ENCODE assay signal across 25 mouse cellular contexts in genomic region chr13:30479128-30479666, GRCm38 (mm10).
"Had no signal": no experiment of that assay in that cellular context is flagged by ENCODE, and none has a peak within 500 bp of the region (broad histone marks: within the 10 kb centered on the region; RNA-seq: fewer than 3 reads in every experiment).

No protein-coding gene starts in this region.

- H3K9ac ChIP-seq: heart, embryonic 12.5 days; hindbrain, embryonic 12.5 days; hindbrain, embryonic 14.5 days; intestine, embryonic 15.5 days; kidney, embryonic 15.5 days; limb, embryonic 12.5 days had no signal

- H3K27ac ChIP-seq: heart, embryonic 10.5 days; hindbrain, embryonic 10.5 days; hindbrain, embryonic 12.5 days; hindbrain, embryonic 14.5 days; intestine, embryonic 15.5 days; kidney, embryonic 15.5 days; kidney, postnatal 0 days; limb, embryonic 10.5 days; limb, embryonic 12.5 days had no signal

- H3K4me3 ChIP-seq: heart, embryonic 10.5 days; heart, embryonic 12.5 days; hindbrain, embryonic 10.5 days; hindbrain, embryonic 12.5 days; intestine, embryonic 15.5 days; kidney, embryonic 15.5 days; limb, embryonic 10.5 days; limb, embryonic 12.5 days had no signal

- H3K27me3 ChIP-seq: heart, embryonic 12.5 days; hindbrain, embryonic 12.5 days; intestine, embryonic 15.5 days; kidney, embryonic 15.5 days; limb, embryonic 12.5 days had no signal

- H3K9me3 ChIP-seq: heart, embryonic 10.5 days; hindbrain, embryonic 12.5 days; intestine, embryonic 15.5 days; kidney, embryonic 15.5 days; limb, embryonic 10.5 days; limb, embryonic 12.5 days had no signal

- ATAC-seq: hindbrain, embryonic 16.5 days; inflammation-experienced regulatory T-cells, adult 6 months; intestine, embryonic 15.5 days had no signal

- H3K4me2 ChIP-seq: heart, embryonic 12.5 days; hindbrain, embryonic 12.5 days; hindbrain, embryonic 14.5 days; intestine, embryonic 15.5 days; kidney, embryonic 15.5 days; limb, embryonic 12.5 days; liver, embryonic 11.5 days had no signal

- H3K36me3 ChIP-seq: heart, embryonic 10.5 days; heart, embryonic 12.5 days; hindbrain, embryonic 10.5 days; hindbrain, embryonic 12.5 days; intestine, embryonic 15.5 days; kidney, embryonic 15.5 days; limb, embryonic 10.5 days; limb, embryonic 12.5 days had no signal

- DNase-seq: gastrocnemius, postnatal 14 days; gastrocnemius, postnatal 36 days; heart, adult 11 months; heart, postnatal 10 days; heart, postnatal 4 days; kidney, adult 11 months; kidney, adult 2 months; kidney, adult 9 months; kidney, postnatal 14 days; kidney, postnatal 36 days; layer of hippocampus, adult 9-11 months; liver had no signal

- H3K4me1 ChIP-seq: heart, embryonic 10.5 days; heart, embryonic 12.5 days; hindbrain, embryonic 10.5 days; hindbrain, embryonic 12.5 days; intestine, embryonic 15.5 days; kidney, embryonic 15.5 days had no signal
